Mouse (Mus musculus) heart, postnatal 0 days (tissue): ENCODE measurements at regions not wholly inside any gene's neighbourhood (a gene's known extent, or its start where the extent isn't known, plus 50 kb on each side); places are given as distances from the start of the nearest gene placed in this dataset.

Experiments used
- CTCF ChIP-seq: IDR thresholded peaks from 2 replicates; pipeline ENCODE4 v1.5.1; 2016; ENCODE audit warnings: antibody characterized with exemption, control low read depth, low read depth
- EP300 ChIP-seq: IDR thresholded peaks from 2 replicates; pipeline ENCODE4 v1.6.1; 2016; ENCODE audit warnings: antibody characterized with exemption, low read depth

DNA sequence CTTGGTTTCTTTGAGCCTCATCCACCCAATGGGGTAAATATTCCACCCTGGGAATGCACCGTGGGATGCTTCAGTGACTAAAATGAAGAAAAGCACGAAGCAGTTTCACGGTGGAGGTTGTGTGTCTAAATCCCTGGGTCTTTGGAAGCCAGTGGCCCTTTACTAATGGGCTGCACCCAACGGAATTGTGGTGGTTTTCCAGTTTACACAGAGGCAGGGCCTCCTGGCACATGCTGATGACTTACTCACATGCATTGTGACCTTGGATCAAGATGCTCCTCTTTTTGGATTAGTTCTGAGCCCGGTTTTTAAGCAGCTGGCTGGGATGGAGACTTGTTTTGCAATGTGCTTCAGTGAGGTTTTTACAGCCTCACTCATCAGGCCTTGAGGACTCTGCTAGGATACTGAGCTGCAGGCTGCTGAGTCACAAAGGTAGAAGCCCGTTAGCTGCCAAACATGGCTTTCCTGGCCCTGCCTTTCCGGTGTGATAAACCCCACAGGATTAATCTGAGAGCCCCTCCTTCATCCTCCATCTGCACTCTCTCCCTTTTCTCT is 222.3 kb downstream of the Barx2 start:
- no peak for TF ChIP-seq CTCF
- TF ChIP-seq EP300 = no peak
